Mouse (Mus musculus) adrenal gland, adult 18-20 months (tissue): Measurements from ENCODE around the gene Lpin2. TPM values are rescaled to one million over a fixed set of nuclear protein-coding genes. Genes with fewer than 3 reads are reported as not detected.

ENCODE experiments used
- DNase-seq, 2 experiments: peaks; one replicate each; pipeline ENCODE4 v3.0.0; 2021 to 2022; ENCODE audit warnings: low spot score in 2 of 2
- total RNA-seq, 2 experiments: library from RNA; stranded (reverse); gene quantifications; 1 replicate in 1 of 2; 2 replicates in 1 of 2; pipeline ENCODE4 v1.2.3; 2021

Gene Lpin2
- total RNA-seq, 2 experiments from 2014 or later = 34.4 to 40.1 TPM

- no peak for DNase-seq
These were observed 77.4 kb downstream of the Lpin2 start for GRCm38 (mm10) chr17:71259727-71260126.

- DNase-seq = no peak
These were observed 78.3 kb downstream of the Lpin2 start for GRCm38 (mm10) chr17:71260658-71261057.

GRCm38 (mm10) chr17:71263136-71263535 lies 80.8 kb downstream of the Lpin2 start:
- DNase-seq = no peak

GRCm38 (mm10) chr17:71264739-71265138 lies 82.4 kb downstream of the Lpin2 start:
- DNase-seq = no peak

GRCm38 (mm10) chr17:71265336-71266051 lies 83.1 kb downstream of the Lpin2 start:
- no peak for DNase-seq

GRCm38 (mm10) chr17:71267374-71267773 lies 85.0 kb downstream of the Lpin2 start:
- no peak for DNase-seq

GRCm38 (mm10) chr17:71268152-71268551 lies 85.8 kb downstream of the Lpin2 start:
- DNase-seq = no peak

GRCm38 (mm10) chr17:71268599-71268998 lies 86.2 kb downstream of the Lpin2 start:
- DNase-seq = no peak

GRCm38 (mm10) chr17:71273901-71274300 lies 91.5 kb downstream of the Lpin2 start:
- DNase-seq = no peak

- no peak for DNase-seq
These were observed 94.4 kb downstream of the Lpin2 start for GRCm38 (mm10) chr17:71276771-71277170.

- no peak for DNase-seq
These were observed 95.5 kb downstream of the Lpin2 start for GRCm38 (mm10) chr17:71277701-71278491.

GRCm38 (mm10) chr17:71282716-71283115 lies 100.4 kb downstream of the Lpin2 start:
- no peak for DNase-seq

GRCm38 (mm10) chr17:71283237-71283636 lies 100.9 kb downstream of the Lpin2 start:
- no peak for DNase-seq

GRCm38 (mm10) chr17:71284890-71285289 lies 102.5 kb downstream of the Lpin2 start:
- DNase-seq = no peak

GRCm38 (mm10) chr17:71285929-71286328 lies 103.6 kb downstream of the Lpin2 start:
- DNase-seq = no peak

GRCm38 (mm10) chr17:71287586-71287985 lies 105.2 kb downstream of the Lpin2 start:
- DNase-seq = no peak

GRCm38 (mm10) chr17:71288145-71288758 lies 105.9 kb downstream of the Lpin2 start:
- no peak for DNase-seq

GRCm38 (mm10) chr17:71288808-71289548 lies 106.6 kb downstream of the Lpin2 start:
- no peak for DNase-seq

- DNase-seq = no peak
These were observed 107.3 kb downstream of the Lpin2 start for GRCm38 (mm10) chr17:71289572-71290176.

- no peak for DNase-seq
These were observed 108.4 kb downstream of the Lpin2 start for GRCm38 (mm10) chr17:71290486-71291410.
